Mouse (Mus musculus): ENCODE measurements around the gene Casp2.

DNA sequence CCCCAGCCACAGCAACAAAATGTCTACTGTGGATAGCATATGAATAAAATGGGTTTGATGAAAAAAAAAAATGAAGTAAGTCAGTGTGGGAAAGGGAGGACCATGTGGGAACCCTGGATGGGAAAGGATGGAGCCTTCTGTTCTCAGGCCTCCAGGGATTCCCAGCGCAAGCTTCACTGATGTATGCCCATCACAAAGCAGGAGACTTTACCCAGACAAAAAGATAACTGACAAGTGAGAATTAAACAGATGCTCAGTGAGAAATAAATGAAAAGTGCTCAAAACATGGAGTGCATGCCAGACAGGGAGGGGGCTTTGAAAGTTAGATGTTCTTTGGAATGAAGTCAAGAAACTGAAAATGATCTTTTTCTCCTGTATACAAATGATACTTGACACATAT, 16.8 kb upstream of the Casp2 start:
- TF ChIP-seq CTCF (IDR thresholded peaks at IDR 0.05; ENCODE audit: low read depth, low read length) (no peak), POLR2A (IDR thresholded peaks at IDR 0.05; ENCODE audit: extremely low read depth, insufficient read depth, low read length) (no peak)

All from liver, adult 2 months (tissue).